Comparison of ENCODE assay signal across 8 mouse cellular contexts in the genomic region with DNA sequence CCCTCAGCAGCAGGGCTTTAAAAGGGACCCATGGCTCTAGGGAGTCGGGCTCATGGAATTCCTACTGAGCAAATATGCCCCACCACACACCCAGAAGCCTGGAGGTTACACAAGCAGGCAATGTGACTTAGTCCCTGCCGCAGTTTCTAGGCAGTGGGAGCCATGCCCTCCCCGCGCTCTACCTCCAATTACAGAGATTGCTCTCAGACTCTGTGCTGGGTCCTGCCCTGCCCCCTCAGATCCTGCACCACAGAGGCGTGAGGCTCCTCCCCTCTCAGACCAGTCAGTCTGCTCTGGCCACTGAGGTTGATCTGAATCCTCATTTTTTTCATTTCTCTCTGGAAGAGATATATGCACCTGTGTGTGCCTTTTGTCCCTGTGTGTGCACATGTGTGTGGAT. TPM values are rescaled to one million over a fixed set of nuclear protein-coding genes. Genes with fewer than 3 reads are reported as not detected.
DNase-seq lines count a peak whose midpoint lies in the region; ATAC-seq and TF ChIP-seq lines count a peak whose summit lies in the region.
"Had no signal": no experiment of that assay in that cellular context is flagged by ENCODE, and none has a peak within 500 bp of the region (broad histone marks: within the 10 kb centered on the region; RNA-seq: fewer than 3 reads in every experiment).

No protein-coding gene starts in this region.

- no peaks in the 10 kb centered on the region for H3K4me1 ChIP-seq in embryonic facial prominence, embryonic 11.5 days (ENCODE audit: control insufficient read depth, insufficient read depth, low read length)
- H3K4me1 ChIP-seq in limb, embryonic 15.5 days, result peaks cover 5% of the 10 kb centered on the region; the same call in 1 of the 2 replicates
- no peaks in the 10 kb centered on the region for H3K4me1 ChIP-seq in stomach, embryonic 14.5 days (ENCODE audit: control insufficient read depth, insufficient read depth, low read length)

- H3K9ac ChIP-seq in embryonic facial prominence, embryonic 11.5 days (replicated peaks; ENCODE audit: low read length), result no peak overlapping the region
- H3K9ac ChIP-seq in limb, embryonic 15.5 days, result no peak overlapping the region
- no peak overlapping the region for H3K9ac ChIP-seq in stomach, embryonic 14.5 days (replicated peaks; ENCODE audit: low read depth, low read length)
- H3K9ac ChIP-seq: limb, embryonic 12.5 days had no signal

- no peak for DNase-seq in left cerebral cortex, adult 2 months (ENCODE audit: extremely low spot score in 1 of 2, low spot score in 2 of 2)
- DNase-seq in left cerebral cortex, adult 8-10 months (ENCODE audit: low spot score in 2 of 2), result no peak
- peak; percentile 50 for DNase-seq in embryonic facial prominence, embryonic 11.5 days (ENCODE audit: low spot score)
- no peak for DNase-seq in MN1 (ENCODE audit: low spot score)
- DNase-seq in urinary bladder, postnatal 14 days (ENCODE audit: low spot score), result no peak

- no peak for TF ChIP-seq CTCF in left cerebral cortex, adult 2 months (IDR thresholded peaks at IDR 0.05)

- 0% methylated on average over 5 of the region's 5 CpGs for WGBS in embryonic facial prominence, embryonic 11.5 days
- WGBS in limb, embryonic 15.5 days, result 6% methylated on average over 5 of the region's 5 CpGs
- WGBS in stomach, embryonic 14.5 days, result 8% methylated on average over 5 of the region's 5 CpGs

- intact Hi-C loops in left cerebral cortex, adult 2 months (cut with DNase I), result no loop called here

- no peak overlapping the region for H3K4me3 ChIP-seq in left cerebral cortex, adult 2 months
- H3K4me3 ChIP-seq in embryonic facial prominence, embryonic 11.5 days (ENCODE audit: low read depth, low read length), result no peak overlapping the region
- H3K4me3 ChIP-seq in limb, embryonic 15.5 days, result no peak overlapping the region
- no peak overlapping the region for H3K4me3 ChIP-seq in stomach, embryonic 14.5 days (ENCODE audit: low read depth, low read length)
- H3K4me3 ChIP-seq: limb, embryonic 12.5 days had no signal

- H3K36me3 ChIP-seq in embryonic facial prominence, embryonic 11.5 days (replicated peaks; ENCODE audit: control insufficient read depth, insufficient read depth, low read depth, low read length), result no peaks in the 10 kb centered on the region
- no peaks in the 10 kb centered on the region for H3K36me3 ChIP-seq in limb, embryonic 15.5 days
- no peaks in the 10 kb centered on the region for H3K36me3 ChIP-seq in stomach, embryonic 14.5 days (ENCODE audit: control insufficient read depth, insufficient read depth, low read length)
- H3K36me3 ChIP-seq: limb, embryonic 12.5 days had no signal

- H3K4me2 ChIP-seq in embryonic facial prominence, embryonic 11.5 days (ENCODE audit: low read depth, low read length), result no peak overlapping the region
- H3K4me2 ChIP-seq in limb, embryonic 15.5 days, result no peak overlapping the region
- H3K4me2 ChIP-seq in stomach, embryonic 14.5 days (replicated peaks; ENCODE audit: low read depth, low read length), result no peak overlapping the region
- H3K4me2 ChIP-seq: limb, embryonic 12.5 days had no signal

- no peaks in the 10 kb centered on the region for H3K27me3 ChIP-seq in embryonic facial prominence, embryonic 11.5 days (ENCODE audit: control insufficient read depth, insufficient read depth, low read length)
- H3K27me3 ChIP-seq in limb, embryonic 15.5 days, result no peaks in the 10 kb centered on the region
- no peaks in the 10 kb centered on the region for H3K27me3 ChIP-seq in stomach, embryonic 14.5 days (ENCODE audit: control insufficient read depth, insufficient read depth, low read length)

- H3K27ac ChIP-seq in left cerebral cortex, adult 2 months, result peak overlapping the region; percentile 62; the same call in 1 of the 2 replicates
- H3K27ac ChIP-seq in embryonic facial prominence, embryonic 11.5 days (replicated peaks; ENCODE audit: low read depth, low read length), result no peak overlapping the region
- 0 out of 2 replicates have a peak overlapping the region, but pooled peaks have one; percentile 13 for H3K27ac ChIP-seq in limb, embryonic 15.5 days
- H3K27ac ChIP-seq in stomach, embryonic 14.5 days (ENCODE audit: low read length), result no peak overlapping the region
- H3K27ac ChIP-seq: limb, embryonic 12.5 days had no signal

- no peak; the same call in 1 of the 2 replicates for ATAC-seq in embryonic facial prominence, embryonic 11.5 days (replicated peaks; ENCODE audit: insufficient number of reproducible peaks, low FRiP score, low TSS enrichment, low read depth)
- ATAC-seq in limb, embryonic 15.5 days (ENCODE audit: insufficient number of reproducible peaks, low FRiP score, low TSS enrichment, low read depth), result no peak
- peak; percentile 85 for ATAC-seq in stomach, embryonic 14.5 days (ENCODE audit: insufficient number of reproducible peaks, insufficient read depth, low FRiP score, low read depth)

- no peaks in the 10 kb centered on the region; the same call in 1 of the 2 replicates for H3K9me3 ChIP-seq in embryonic facial prominence, embryonic 11.5 days (replicated peaks; ENCODE audit: control insufficient read depth, low read length)
- H3K9me3 ChIP-seq in limb, embryonic 15.5 days, result no peaks in the 10 kb centered on the region
- 0 out of 2 replicates have a peak, but pooled peaks cover 1% of the 10 kb centered on the region for H3K9me3 ChIP-seq in stomach, embryonic 14.5 days (ENCODE audit: control insufficient read depth, low read depth, low read length)
- H3K9me3 ChIP-seq: limb, embryonic 12.5 days had no signal

RNA-seq across cellular contexts. Expression of a gene that starts 14.6 kb away (rescaled TPM):
- total RNA-seq in left cerebral cortex, adult 2 months (2021), result 10 to 100 TPM; 81.1 to 90.6 TPM
- total RNA-seq in left cerebral cortex, adult 8-10 months (2022), result 10 to 100 TPM; 74.3 to 92.0 (median 82.8) TPM
- polyA plus RNA-seq in embryonic facial prominence, embryonic 11.5 days (2014; fragmentation: Nextera tagmentation; extraction: Ambion mirVana), result 0.07 and 0.22 TPM in 2 replicates
- 0.53 and 0.55 TPM in 2 replicates for polyA plus RNA-seq in limb, embryonic 15.5 days (2015; fragmentation: Nextera tagmentation; extraction: Ambion mirVana)
- 0.29 and 0.35 TPM in 2 replicates for polyA plus RNA-seq in stomach, embryonic 14.5 days (2014; fragmentation: Nextera tagmentation; extraction: Ambion mirVana)

RNA-seq across cellular contexts. Expression of a gene that starts 59.5 kb away (rescaled TPM):
- 10 to 100 TPM; 30.8 to 30.9 TPM for total RNA-seq in left cerebral cortex, adult 2 months (2021)
- 10 to 100 TPM; 27.0 to 37.2 (median 30.8) TPM for total RNA-seq in left cerebral cortex, adult 8-10 months (2022)
- 25.2 and 27.7 TPM in 2 replicates for polyA plus RNA-seq in embryonic facial prominence, embryonic 11.5 days (2014; fragmentation: Nextera tagmentation; extraction: Ambion mirVana)
- 28.3 and 34.1 TPM in 2 replicates for polyA plus RNA-seq in limb, embryonic 15.5 days (2015; fragmentation: Nextera tagmentation; extraction: Ambion mirVana)
- 34.0 and 38.0 TPM in 2 replicates for polyA plus RNA-seq in stomach, embryonic 14.5 days (2014; fragmentation: Nextera tagmentation; extraction: Ambion mirVana)

Comparison
In these comparisons a context has a peak if more than half of its experiments do, and no peak if none do; other contexts are left out.
1. H3K27ac ChIP-seq: peak in left cerebral cortex, adult 2 months (single experiment) and limb, embryonic 15.5 days (single experiment); none in embryonic facial prominence, embryonic 11.5 days (single experiment) and stomach, embryonic 14.5 days (single experiment).